Mouse (Mus musculus): ENCODE results near the gene Plpp7.

GRCm38 (mm10) chr2:32079191-32079725 lies 16.1 kb upstream of the Plpp7 start:
- TF ChIP-seq CTCF (IDR thresholded peaks at IDR 0.05; ENCODE audit: borderline replicate concordance, control insufficient read depth, extremely low read depth, insufficient read depth, low read length, poor library complexity) (no peak), POLR2A (IDR thresholded peaks at IDR 0.05; ENCODE audit: control insufficient read depth, extremely low read depth, insufficient read depth, low read length, poor library complexity) (no peak)

All from thymus, adult 2 months (tissue).